Mouse (Mus musculus) E14TG2a.4 (cell line): ENCODE data around the gene S1pr5.

Experiments
- CTCF ChIP-seq: conservative IDR thresholded peaks from 2 replicates; pipeline ENCODE4 v1.5.1; 2014; ENCODE audit warnings: low read length
- POU5F1 ChIP-seq: IDR thresholded peaks from 2 replicates; pipeline ENCODE4 v1.6.1; 2014; ENCODE audit warnings: low read length, borderline replicate concordance

DNA sequence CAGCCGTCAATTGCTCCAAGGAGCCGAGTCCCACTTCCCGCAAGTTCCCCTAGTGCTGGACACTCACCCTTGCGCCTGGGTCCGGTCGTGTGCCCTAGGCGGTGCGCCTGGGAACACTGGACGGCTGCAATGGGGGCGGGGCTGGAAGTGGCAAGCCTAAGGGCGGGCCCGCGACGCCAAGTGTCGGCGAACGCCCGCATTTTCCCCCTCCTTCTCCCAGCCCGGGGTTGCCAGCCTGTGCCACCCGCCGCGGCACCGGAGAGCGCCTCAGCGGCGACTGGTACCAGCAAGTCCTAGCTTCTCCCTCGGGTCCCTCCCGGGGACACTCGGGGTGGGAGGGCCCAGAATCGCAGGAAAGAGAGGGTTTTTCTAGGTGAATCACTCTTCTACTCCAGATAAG is at the start of gene S1pr5:
- TF ChIP-seq CTCF: no peak
- no peak for TF ChIP-seq POU5F1
